Mouse (Mus musculus) brain, embryonic 18.5 days (tissue): ENCODE measurements around the gene Ddc.

Experiments
- DNase-seq: peaks from one replicate; pipeline ENCODE4 v3.0.0-alpha.2; 2012; ENCODE audit warnings: low read depth, low spot score

Ddc gene

GRCm38 (mm10) chr11:11845044-11845443 is 52.9 kb downstream of the Ddc start:
- DNase-seq = no peak

GRCm38 (mm10) chr11:11844367-11844971 is 53.5 kb downstream of the Ddc start:
- DNase-seq = no peak

- no peak for DNase-seq
Measured at GRCm38 (mm10) chr11:11841590-11841989, 56.4 kb downstream of the Ddc start.

- no peak for DNase-seq
Measured at GRCm38 (mm10) chr11:11840746-11841145, 57.2 kb downstream of the Ddc start.

GRCm38 (mm10) chr11:11839874-11840273 is 58.1 kb downstream of the Ddc start:
- no peak for DNase-seq

- DNase-seq = no peak
Measured at GRCm38 (mm10) chr11:11837384-11837783, 60.6 kb downstream of the Ddc start.

- no peak for DNase-seq
Measured at GRCm38 (mm10) chr11:11836713-11837370, 61.1 kb downstream of the Ddc start.

GRCm38 (mm10) chr11:11836262-11836661 is 61.7 kb downstream of the Ddc start:
- DNase-seq = no peak

- no peak for DNase-seq
Measured at GRCm38 (mm10) chr11:11835791-11836190, 62.2 kb downstream of the Ddc start.

GRCm38 (mm10) chr11:11835361-11835760 is 62.6 kb downstream of the Ddc start:
- DNase-seq = no peak

- DNase-seq = no peak
Measured at GRCm38 (mm10) chr11:11833100-11833499, 64.8 kb downstream of the Ddc start.

- DNase-seq = no peak
Measured at GRCm38 (mm10) chr11:11832755-11833084, 65.2 kb downstream of the Ddc start.

- no peak for DNase-seq
Measured at GRCm38 (mm10) chr11:11831940-11832754, 65.8 kb downstream of the Ddc start.

GRCm38 (mm10) chr11:11831526-11831925 is 66.4 kb downstream of the Ddc start:
- no peak for DNase-seq

- DNase-seq = no peak
Measured at GRCm38 (mm10) chr11:11830884-11831495, 67.0 kb downstream of the Ddc start.

- DNase-seq = no peak
Measured at GRCm38 (mm10) chr11:11829161-11830000, 68.6 kb downstream of the Ddc start.

GRCm38 (mm10) chr11:11828761-11829160 is 69.2 kb downstream of the Ddc start:
- DNase-seq = no peak

- no peak for DNase-seq
Measured at GRCm38 (mm10) chr11:11828251-11828650, 69.7 kb downstream of the Ddc start.

GRCm38 (mm10) chr11:11826475-11826874 is 71.5 kb downstream of the Ddc start:
- DNase-seq = no peak

GRCm38 (mm10) chr11:11825670-11826069 is 72.3 kb downstream of the Ddc start:
- DNase-seq = no peak

- DNase-seq = no peak
Measured at GRCm38 (mm10) chr11:11824970-11825635, 72.8 kb downstream of the Ddc start.
